Mouse (Mus musculus) heart, embryonic 12.5 days (tissue): ENCODE measurements around the gene Iyd. TPM values are rescaled to one million over a fixed set of nuclear protein-coding genes. Genes with fewer than 3 reads are reported as not detected.
A peak's percentile ranks its signal among the peaks of the same experiment; 100 is the strongest.
"Not testable (repeated sequence)": the region's sequence is repeated elsewhere in the genome, so short reads cannot be mapped to it uniquely, and the experiment has no call there.

ENCODE experiments used
- ATAC-seq: fragments of 200-750 bp; cut with Nextera tagmentation; 2 replicates; pipeline ENCODE4 v1.8.0; 2017; ENCODE audit warnings: moderate TSS enrichment, moderate library complexity; ENCODE audit not compliant: insufficient number of reproducible peaks, low FRiP score
- H3K27ac ChIP-seq: fragments of 300-500 bp; sonication (generic); 2 replicates; pipeline ENCODE4 v1.5.1; 2016; ENCODE audit warnings: mild to moderate bottlenecking, moderate library complexity; ENCODE audit not compliant: poor library complexity, severe bottlenecking
- H3K27me3 ChIP-seq: fragments of 300-500 bp; sonication (generic); replicated peaks from 2 replicates; pipeline ENCODE4 v1.6.1; 2016; ENCODE audit warnings: mild to moderate bottlenecking, moderate library complexity
- H3K36me3 ChIP-seq: fragments of 300-500 bp; sonication (generic); 2 replicates; pipeline ENCODE4 v1.6.1; 2016; ENCODE audit warnings: mild to moderate bottlenecking, moderate library complexity
- H3K4me1 ChIP-seq: fragments of 300-500 bp; sonication (generic); replicated peaks from 2 replicates; pipeline ENCODE4 v1.6.1; 2016; ENCODE audit warnings: mild to moderate bottlenecking
- H3K4me2 ChIP-seq: fragments of 300-500 bp; sonication (generic); 2 replicates; pipeline ENCODE4 v1.6.1; 2016; ENCODE audit warnings: mild to moderate bottlenecking, moderate library complexity
- H3K4me3 ChIP-seq: fragments of 300-500 bp; sonication (generic); 2 replicates; pipeline ENCODE4 v1.5.1; 2016; ENCODE audit warnings: mild to moderate bottlenecking
- H3K9ac ChIP-seq: fragments of 300-500 bp; sonication (generic); 2 replicates; pipeline ENCODE4 v1.6.1; 2016; ENCODE audit warnings: mild to moderate bottlenecking, moderate library complexity
- H3K9me3 ChIP-seq: fragments of 300-500 bp; sonication (generic); replicated peaks from 2 replicates; pipeline ENCODE4 v1.6.1; 2016; ENCODE audit warnings: mild to moderate bottlenecking, moderate library complexity
- WGBS: fragments of 180-500 bp; shearing (Covaris S2); methylation state at CpG from one replicate; pipeline ENCODE4 v1.1.7; 2016; 5-methylcytosine and 5-hydroxymethylcytosine counted together
- polyA plus RNA-seq: library from polyadenylated mRNA; unstranded; fragments of >200 nt; fragmentation: Nextera tagmentation; extraction: Ambion mirVana; gene quantifications from 2 replicates; pipeline ENCODE4 v1.2.1, GENCODE M21; 2016

The Iyd gene
- 0.42 and 0.49 TPM in 2 replicates for polyA plus RNA-seq

DNA sequence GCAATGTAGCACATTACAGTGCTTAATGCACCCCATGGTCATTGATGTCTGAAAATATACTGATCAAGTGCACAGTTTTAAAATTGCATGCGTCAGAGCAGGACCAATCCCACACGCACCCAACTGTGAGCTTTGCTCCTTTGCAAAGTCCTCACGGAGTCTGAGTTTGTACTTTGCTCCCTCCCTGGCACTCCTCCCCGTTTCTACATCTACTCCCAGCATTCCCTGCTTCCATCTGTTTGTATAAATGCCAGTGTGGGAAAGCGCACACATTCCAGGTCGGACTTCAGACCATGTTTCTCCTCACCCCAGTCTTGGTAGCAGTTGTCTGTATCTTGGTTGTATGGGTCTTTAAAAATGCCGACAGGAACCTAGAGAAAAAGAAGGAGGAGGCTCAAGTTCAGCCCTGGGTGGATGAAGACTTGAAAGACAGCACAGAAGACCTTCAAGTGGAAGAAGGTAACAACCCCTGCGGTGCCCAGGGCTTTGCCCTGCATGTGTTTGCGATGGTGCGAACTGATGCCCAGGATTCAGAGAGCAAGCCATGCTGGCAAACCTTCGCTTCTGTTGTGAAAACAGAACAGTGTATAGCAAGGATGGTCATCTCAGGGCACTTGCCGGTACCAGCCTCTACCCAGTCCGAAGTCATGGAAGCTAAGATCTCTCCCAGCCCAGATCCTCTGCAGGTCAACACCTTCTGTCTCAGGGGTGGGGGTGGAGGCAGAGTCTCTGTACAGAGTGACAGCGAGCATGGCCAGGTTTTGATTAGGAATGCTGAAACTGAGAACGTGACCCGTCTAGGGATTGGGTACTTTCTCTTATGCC lies at the start of gene Iyd:
Gene Iyd, plus strand, starts transcription at position 238 of the 825 bp plus-strand sequence.
- Histone ChIP-seq H3K4me1 (peaks cover under 1% of the 10 kb centered on the region; the same call in 1 of the 2 replicates), H3K36me3 (no peaks in the 10 kb centered on the region), H3K27ac (no peak within 1 kb of the TSS), H3K4me2 (no peak within 1 kb of the TSS), H3K9me3 (no peaks in the 10 kb centered on the region), H3K4me3 (no peak within 1 kb of the TSS), H3K9ac (no peak within 1 kb of the TSS), H3K27me3 (no peaks in the 10 kb centered on the region)
- WGBS = 70% methylated on average over 16 of the region's 16 CpGs
- ATAC-seq = no peak

GRCm38 (mm10) chr10:3496791-3497190 lies 43.2 kb upstream of the Iyd start:
- Histone ChIP-seq H3K4me2 (no peak overlapping the region), H3K36me3 (no peaks in the 10 kb centered on the region), H3K4me3 (no peak overlapping the region), H3K27ac (no peak overlapping the region), H3K27me3 (no peaks in the 10 kb centered on the region), H3K4me1 (no peaks in the 10 kb centered on the region), H3K9me3 (peaks cover 9% of the 10 kb centered on the region), H3K9ac (no peak overlapping the region)
- ATAC-seq = no peak
- WGBS = 77% methylated on average over 2 of the region's 2 CpGs

GRCm38 (mm10) chr10:3500846-3501245 lies 39.2 kb upstream of the Iyd start:
- not testable (repeated sequence) for ATAC-seq, H3K27me3 ChIP-seq, H3K4me3 ChIP-seq, H3K9me3 ChIP-seq, H3K36me3 ChIP-seq, H3K27ac ChIP-seq, H3K9ac ChIP-seq, H3K4me1 ChIP-seq, H3K4me2 ChIP-seq
- 63% methylated on average over 6 of the region's 6 CpGs for WGBS

GRCm38 (mm10) chr10:3507484-3508221 lies 32.4 kb upstream of the Iyd start:
- ATAC-seq = peak; percentile 84
- Histone ChIP-seq H3K36me3 (no peaks in the 10 kb centered on the region), H3K9me3 (0 out of 2 replicates have a peak, but pooled peaks cover 4% of the 10 kb centered on the region), H3K9ac (no peak overlapping the region), H3K4me3 (no peak overlapping the region), H3K27me3 (no peaks in the 10 kb centered on the region), H3K4me1 (peaks cover 40% of the 10 kb centered on the region), H3K27ac (peak overlapping the region; percentile 68), H3K4me2 (no peak overlapping the region)
- 36% methylated on average over 8 of the region's 8 CpGs for WGBS

- peak overlapping the region; percentile 68 for H3K27ac ChIP-seq
- no peak overlapping the region for H3K4me3 ChIP-seq
- H3K9me3 ChIP-seq = 0 out of 2 replicates have a peak, but pooled peaks cover 4% of the 10 kb centered on the region
- H3K9ac ChIP-seq = no peak overlapping the region
- no peak overlapping the region for H3K4me2 ChIP-seq
- H3K36me3 ChIP-seq = no peaks in the 10 kb centered on the region
- H3K4me1 ChIP-seq = peaks cover 40% of the 10 kb centered on the region
- 68% methylated on average over 2 of the region's 2 CpGs for WGBS
- ATAC-seq = no peak
- no peaks in the 10 kb centered on the region for H3K27me3 ChIP-seq
Observed at GRCm38 (mm10) chr10:3508222-3508588, 31.8 kb upstream of the Iyd start.

DNA sequence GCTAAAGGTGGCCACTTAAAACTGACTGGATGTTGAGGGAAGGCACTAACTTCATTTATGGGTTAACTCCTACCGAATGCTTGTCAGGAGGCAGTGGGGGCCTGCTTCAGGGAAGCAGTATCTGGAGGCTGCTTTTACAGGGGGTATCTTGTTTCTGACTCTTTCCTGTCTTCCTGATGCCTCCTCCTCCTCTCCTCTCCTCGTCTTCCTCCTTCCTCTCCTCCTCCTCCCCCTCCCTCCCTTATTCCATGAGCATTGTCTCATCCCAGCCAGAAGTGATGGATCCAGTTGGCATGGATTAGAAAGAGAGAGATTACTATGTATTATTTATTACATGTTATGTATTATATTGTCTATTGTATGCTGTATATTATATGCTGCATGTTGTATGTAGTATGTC lies 31.3 kb upstream of the Iyd start:
- Histone ChIP-seq H3K4me2 (no peak overlapping the region), H3K27ac (no peak overlapping the region), H3K9me3 (0 out of 2 replicates have a peak, but pooled peaks cover 4% of the 10 kb centered on the region), H3K9ac (no peak overlapping the region), H3K4me3 (no peak overlapping the region), H3K4me1 (peaks cover 40% of the 10 kb centered on the region), H3K36me3 (no peaks in the 10 kb centered on the region), H3K27me3 (no peaks in the 10 kb centered on the region)
- ATAC-seq = no peak
- WGBS = 55% methylated on average over 2 of the region's 2 CpGs

DNA sequence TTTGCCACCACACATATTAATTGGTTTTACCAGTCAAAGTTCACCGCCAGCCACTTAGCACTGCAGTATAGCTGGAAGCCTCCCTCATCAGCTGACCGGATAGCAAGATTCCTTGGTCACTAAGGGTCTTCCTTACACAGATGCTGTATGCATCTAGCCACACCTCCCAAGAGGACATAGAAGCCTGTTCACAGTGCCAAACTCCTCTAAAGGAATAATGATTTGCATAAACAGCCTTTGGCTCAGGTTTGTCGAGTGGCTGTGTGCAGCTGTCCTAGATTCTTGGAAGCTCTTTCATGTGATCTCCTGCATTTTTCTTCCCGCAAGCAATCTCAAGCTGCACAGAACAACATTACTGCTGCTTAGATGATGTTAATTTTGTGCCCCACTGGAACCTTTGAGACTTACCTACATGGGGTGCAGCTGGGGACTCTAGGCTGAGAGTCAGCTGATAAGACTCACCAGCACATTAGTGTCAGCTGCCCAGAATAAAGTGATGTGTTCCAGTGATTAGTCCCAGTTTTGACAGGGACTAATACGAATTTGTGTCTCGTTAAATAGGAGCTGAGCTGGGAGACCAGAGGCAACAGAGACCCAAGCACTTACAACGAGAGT lies 30.3 kb upstream of the Iyd start:
- Histone ChIP-seq H3K36me3 (no peaks in the 10 kb centered on the region), H3K4me3 (no peak overlapping the region), H3K9ac (no peak overlapping the region), H3K4me1 (peaks cover 47% of the 10 kb centered on the region), H3K4me2 (no peak overlapping the region), H3K27me3 (no peaks in the 10 kb centered on the region), H3K27ac (peak overlapping the region; percentile 56), H3K9me3 (0 out of 2 replicates have a peak, but pooled peaks cover 4% of the 10 kb centered on the region)
- 49% methylated on average over 7 of the region's 7 CpGs for WGBS
- ATAC-seq = no peak

DNA sequence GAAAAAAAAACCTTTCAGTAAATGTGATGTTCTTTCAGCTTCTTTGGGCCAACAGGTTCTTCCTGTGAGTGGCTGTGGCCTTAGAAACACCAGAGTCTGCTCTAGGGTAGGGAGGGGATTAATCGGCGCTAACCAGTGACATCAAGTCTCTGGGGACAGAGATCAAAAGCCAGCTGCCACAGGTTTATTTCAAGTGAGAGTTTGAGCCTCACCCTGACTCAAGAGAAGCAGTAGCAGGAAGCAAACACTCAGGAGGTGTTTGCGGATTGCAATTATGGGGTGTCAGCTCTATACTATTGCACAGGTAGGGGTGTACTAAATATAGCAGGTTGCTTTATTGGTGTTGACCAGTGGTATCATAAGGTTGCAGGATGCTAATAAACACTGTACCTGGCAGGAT lies 29.6 kb upstream of the Iyd start:
- no peaks in the 10 kb centered on the region for H3K27me3 ChIP-seq
- H3K27ac ChIP-seq = peak overlapping the region; percentile 56; the same call in 1 of the 2 replicates
- H3K36me3 ChIP-seq = no peaks in the 10 kb centered on the region
- H3K9me3 ChIP-seq = 0 out of 2 replicates have a peak, but pooled peaks cover 4% of the 10 kb centered on the region
- no peak for ATAC-seq
- no peak overlapping the region for H3K4me3 ChIP-seq
- H3K4me1 ChIP-seq = peaks cover 50% of the 10 kb centered on the region
- no peak overlapping the region for H3K4me2 ChIP-seq
- no peak overlapping the region for H3K9ac ChIP-seq
- 55% methylated on average over 3 of the region's 3 CpGs for WGBS

DNA sequence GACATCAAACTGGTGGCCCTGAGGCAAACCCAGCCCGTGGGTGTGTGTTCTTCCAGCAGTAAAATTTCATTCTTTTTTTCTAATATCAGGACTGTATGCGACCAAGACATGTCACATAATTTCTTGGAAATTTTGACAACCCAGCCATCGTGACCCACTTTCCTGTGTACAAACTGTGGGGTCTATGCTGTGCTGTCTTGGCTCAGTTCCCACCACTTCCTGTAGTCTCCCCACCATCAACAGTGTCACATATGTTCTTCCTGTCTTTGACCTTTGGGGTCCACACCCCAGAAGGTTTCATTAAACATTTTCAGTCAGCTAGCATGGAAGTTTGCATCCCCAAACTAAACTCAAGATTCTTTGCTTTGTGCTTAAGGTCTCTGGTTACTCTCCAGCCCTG lies 28.6 kb upstream of the Iyd start:
- WGBS = 74% methylated on average over 3 of the region's 3 CpGs
- ATAC-seq = no peak
- H3K4me3 ChIP-seq = no peak overlapping the region

GRCm38 (mm10) chr10:3512620-3513305 lies 27.3 kb upstream of the Iyd start:
- Histone ChIP-seq H3K27ac (no peak overlapping the region), H3K27me3 (no peaks in the 10 kb centered on the region), H3K9me3 (no peaks in the 10 kb centered on the region), H3K4me1 (peaks cover 53% of the 10 kb centered on the region), H3K36me3 (no peaks in the 10 kb centered on the region), H3K4me2 (no peak overlapping the region), H3K9ac (no peak overlapping the region), H3K4me3 (no peak overlapping the region)
- WGBS = 78% methylated on average over 8 of the region's 8 CpGs
- no peak for ATAC-seq

More for the DNA sequence above, 28.6 kb upstream of the Iyd start:
- Histone ChIP-seq H3K4me2 (no peak overlapping the region), H3K4me1 (peaks cover 52% of the 10 kb centered on the region), H3K27me3 (no peaks in the 10 kb centered on the region), H3K36me3 (no peaks in the 10 kb centered on the region), H3K9me3 (0 out of 2 replicates have a peak, but pooled peaks cover 4% of the 10 kb centered on the region), H3K27ac (no peak overlapping the region), H3K9ac (no peak overlapping the region)
